Mouse (Mus musculus): Measurements from ENCODE around the gene Zfp518a. TPM values are rescaled to one million over a fixed set of nuclear protein-coding genes. Genes with fewer than 3 reads are reported as not detected.

Gene Zfp518a
- polyA plus RNA-seq, 1 experiment, result 1.5 TPM

- no peak for DNase-seq
- WGBS, result 58% methylated on average over 5 of the region's 5 CpGs
- Histone ChIP-seq H3K36me3 (ENCODE audit: control insufficient read depth, insufficient read depth, low read length) (no peaks in the 10 kb centered on the region; the same call in 1 of the 2 replicates), H3K4me3 (ENCODE audit: insufficient read depth, low read depth, low read length) (no peak overlapping the region), H3K4me1 (ENCODE audit: control insufficient read depth, insufficient read depth, low read length) (no peaks in the 10 kb centered on the region), H3K27ac (ENCODE audit: insufficient read depth, low read depth, low read length) (no peak overlapping the region), H3K27me3 (replicated peaks; ENCODE audit: control insufficient read depth, insufficient read depth, low read length) (no peaks in the 10 kb centered on the region)
- TF ChIP-seq POLR2A (IDR thresholded peaks at IDR 0.05; ENCODE audit: low read depth, low read length) (no peak), CTCF (conservative IDR thresholded peaks at IDR 0.05; ENCODE audit: insufficient read depth, insufficient read length, low read depth, low read length) (no peak)
Measured at GRCm38 (mm10) chr19:40936038-40936437, 41.5 kb downstream of the Zfp518a start.

- WGBS, result 71% methylated on average over 7 of the region's 7 CpGs
- H3K27me3 ChIP-seq (replicated peaks; ENCODE audit: control insufficient read depth, insufficient read depth, low read length), result no peaks in the 10 kb centered on the region
- H3K36me3 ChIP-seq (ENCODE audit: control insufficient read depth, insufficient read depth, low read length), result no peaks in the 10 kb centered on the region
- TF ChIP-seq CTCF (conservative IDR thresholded peaks at IDR 0.05; ENCODE audit: insufficient read depth, insufficient read length, low read depth, low read length), result no peak
- TF ChIP-seq POLR2A (IDR thresholded peaks at IDR 0.05; ENCODE audit: low read depth, low read length), result no peak
- DNase-seq, result no peak
- no peak overlapping the region for H3K27ac ChIP-seq (ENCODE audit: insufficient read depth, low read depth, low read length)
- no peak overlapping the region for H3K4me3 ChIP-seq (ENCODE audit: insufficient read depth, low read depth, low read length)
- no peaks in the 10 kb centered on the region for H3K4me1 ChIP-seq (ENCODE audit: control insufficient read depth, insufficient read depth, low read length)
Measured at GRCm38 (mm10) chr19:40943552-40943951, 49.0 kb downstream of the Zfp518a start.

- Histone ChIP-seq H3K27me3 (replicated peaks; ENCODE audit: control insufficient read depth, insufficient read depth, low read length) (no peaks in the 10 kb centered on the region), H3K27ac (ENCODE audit: insufficient read depth, low read depth, low read length) (no peak overlapping the region), H3K4me1 (ENCODE audit: control insufficient read depth, insufficient read depth, low read length) (no peaks in the 10 kb centered on the region), H3K4me3 (ENCODE audit: insufficient read depth, low read depth, low read length) (no peak overlapping the region), H3K36me3 (ENCODE audit: control insufficient read depth, insufficient read depth, low read length) (no peaks in the 10 kb centered on the region)
- DNase-seq, result no peak
- whole genome bisulfite sequencing, result 78% methylated on average over 4 of the region's 4 CpGs
- TF ChIP-seq CTCF (conservative IDR thresholded peaks at IDR 0.05; ENCODE audit: insufficient read depth, insufficient read length, low read depth, low read length), result no peak
- TF ChIP-seq POLR2A (IDR thresholded peaks at IDR 0.05; ENCODE audit: low read depth, low read length), result no peak
Measured at GRCm38 (mm10) chr19:40946937-40947577, 52.6 kb downstream of the Zfp518a start.

- Histone ChIP-seq H3K27me3 (replicated peaks; ENCODE audit: control insufficient read depth, insufficient read depth, low read length) (no peaks in the 10 kb centered on the region), H3K4me3 (ENCODE audit: insufficient read depth, low read depth, low read length) (no peak overlapping the region), H3K27ac (ENCODE audit: insufficient read depth, low read depth, low read length) (no peak overlapping the region), H3K36me3 (ENCODE audit: control insufficient read depth, insufficient read depth, low read length) (no peaks in the 10 kb centered on the region), H3K4me1 (ENCODE audit: control insufficient read depth, insufficient read depth, low read length) (no peaks in the 10 kb centered on the region)
- TF ChIP-seq POLR2A (IDR thresholded peaks at IDR 0.05; ENCODE audit: low read depth, low read length), result no peak
- TF ChIP-seq CTCF (conservative IDR thresholded peaks at IDR 0.05; ENCODE audit: insufficient read depth, insufficient read length, low read depth, low read length), result no peak
- DNase-seq, result no peak
- 56% methylated on average over 1 of the region's 1 CpGs for WGBS
Measured at GRCm38 (mm10) chr19:40958981-40959380, 64.5 kb downstream of the Zfp518a start.

GRCm38 (mm10) chr19:40962988-40963387 lies 68.5 kb downstream of the Zfp518a start:
- DNase-seq, result peak; percentile 53
- no peaks in the 10 kb centered on the region for H3K36me3 ChIP-seq (ENCODE audit: control insufficient read depth, insufficient read depth, low read length)
- H3K4me3 ChIP-seq (ENCODE audit: insufficient read depth, low read depth, low read length), result no peak overlapping the region
- H3K27me3 ChIP-seq (replicated peaks; ENCODE audit: control insufficient read depth, insufficient read depth, low read length), result no peaks in the 10 kb centered on the region
- no peak for TF ChIP-seq POLR2A (IDR thresholded peaks at IDR 0.05; ENCODE audit: low read depth, low read length)
- TF ChIP-seq CTCF (conservative IDR thresholded peaks at IDR 0.05; ENCODE audit: insufficient read depth, insufficient read length, low read depth, low read length), result peak; percentile 65
- no peak overlapping the region for H3K27ac ChIP-seq (ENCODE audit: insufficient read depth, low read depth, low read length)
- H3K4me1 ChIP-seq (ENCODE audit: control insufficient read depth, insufficient read depth, low read length), result no peaks in the 10 kb centered on the region
- 36% methylated on average over 12 of the region's 12 CpGs for WGBS

GRCm38 (mm10) chr19:40964367-40964891 lies 69.9 kb downstream of the Zfp518a start:
- TF ChIP-seq POLR2A (IDR thresholded peaks at IDR 0.05; ENCODE audit: low read depth, low read length) (no peak), CTCF (conservative IDR thresholded peaks at IDR 0.05; ENCODE audit: insufficient read depth, insufficient read length, low read depth, low read length) (no peak)
- H3K27ac ChIP-seq (ENCODE audit: insufficient read depth, low read depth, low read length), result no peak overlapping the region
- no peaks in the 10 kb centered on the region for H3K36me3 ChIP-seq (ENCODE audit: control insufficient read depth, insufficient read depth, low read length)
- no peak for DNase-seq
- H3K4me3 ChIP-seq (ENCODE audit: insufficient read depth, low read depth, low read length), result no peak overlapping the region
- H3K4me1 ChIP-seq (ENCODE audit: control insufficient read depth, insufficient read depth, low read length), result no peaks in the 10 kb centered on the region
- H3K27me3 ChIP-seq (replicated peaks; ENCODE audit: control insufficient read depth, insufficient read depth, low read length), result no peaks in the 10 kb centered on the region; the same call in 1 of the 2 replicates
- WGBS, result 75% methylated on average over 3 of the region's 3 CpGs

- Histone ChIP-seq H3K4me1 (ENCODE audit: control insufficient read depth, insufficient read depth, low read length) (no peaks in the 10 kb centered on the region), H3K36me3 (ENCODE audit: control insufficient read depth, insufficient read depth, low read length) (no peaks in the 10 kb centered on the region), H3K27me3 (replicated peaks; ENCODE audit: control insufficient read depth, insufficient read depth, low read length) (no peaks in the 10 kb centered on the region; the same call in 1 of the 2 replicates), H3K4me3 (ENCODE audit: insufficient read depth, low read depth, low read length) (no peak overlapping the region), H3K27ac (ENCODE audit: insufficient read depth, low read depth, low read length) (no peak overlapping the region)
- WGBS, result 84% methylated on average over 6 of the region's 6 CpGs
- DNase-seq, result no peak
- no peak for TF ChIP-seq POLR2A (IDR thresholded peaks at IDR 0.05; ENCODE audit: low read depth, low read length)
- TF ChIP-seq CTCF (conservative IDR thresholded peaks at IDR 0.05; ENCODE audit: insufficient read depth, insufficient read length, low read depth, low read length), result no peak
Measured at GRCm38 (mm10) chr19:40964936-40965850, 70.7 kb downstream of the Zfp518a start.

Other genes starting within 250 kb of the Zfp518a start
- gene Cc2d2b, start 146.0 kb upstream of the Zfp518a start, polyA plus RNA-seq (2012; rRNA removed), result not detected in 2 replicates
- gene Ccnj, start 63.4 kb upstream of the Zfp518a start, polyA plus RNA-seq (2012; rRNA removed), result 3.1 and 3.8 TPM in 2 replicates
- gene Blnk, start 99.8 kb downstream of the Zfp518a start, polyA plus RNA-seq (2012; rRNA removed), result 13.1 and 16.5 TPM in 2 replicates
- gene Dntt, start 134.6 kb downstream of the Zfp518a start, polyA plus RNA-seq (2012; rRNA removed), result 0.08 TPM in 1 of 2 replicates, not detected in the other
- gene Opalin, start 182.4 kb downstream of the Zfp518a start, polyA plus RNA-seq (2012; rRNA removed), result not detected in 2 replicates